In the genomic region with DNA sequence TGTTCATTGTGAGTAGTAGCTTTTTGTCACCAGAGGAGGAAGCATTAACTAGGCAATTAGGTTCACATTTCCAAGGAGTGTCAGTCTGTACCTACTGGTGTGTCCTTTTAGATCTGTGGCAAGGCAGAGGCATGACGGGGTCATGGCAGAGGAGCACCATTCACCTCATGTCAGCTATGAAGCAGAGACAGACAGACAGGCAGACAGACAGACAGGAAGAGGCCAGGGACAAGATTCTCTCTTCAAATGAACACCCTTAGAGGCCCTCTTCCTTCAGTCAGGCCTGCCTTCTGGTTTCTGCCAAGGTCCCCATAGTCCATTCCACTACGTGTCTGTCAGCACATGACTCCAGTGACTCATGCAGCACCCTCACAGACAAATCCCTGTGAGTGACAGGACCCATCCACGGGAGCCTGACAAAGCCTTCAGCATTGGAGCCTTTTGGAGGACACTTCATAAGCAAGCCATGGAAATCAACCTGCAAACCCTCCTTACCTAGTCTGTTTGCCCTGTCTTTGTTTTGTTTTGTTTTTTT, we compare ENCODE assay signal across 20 mouse cellular contexts. TPM values are rescaled to one million over a fixed set of nuclear protein-coding genes. Genes with fewer than 3 reads are reported as not detected.
"Had no signal": no experiment of that assay in that cellular context is flagged by ENCODE, and none has a peak within 500 bp of the region (broad histone marks: within the 10 kb centered on the region; RNA-seq: fewer than 3 reads in every experiment).

No protein-coding gene starts in this region.

- H3K27ac ChIP-seq: kidney, embryonic 15.5 days; left cerebral cortex, adult 2 months; limb, embryonic 15.5 days; liver, embryonic 12.5 days; midbrain, embryonic 15.5 days had no signal

- H3K27me3 ChIP-seq: kidney, embryonic 15.5 days; limb, embryonic 15.5 days; liver, embryonic 12.5 days; megakaryocyte, embryonic 14.5 days; midbrain, embryonic 15.5 days had no signal

- H3K4me1 ChIP-seq: kidney, embryonic 15.5 days; liver, embryonic 12.5 days; midbrain, embryonic 15.5 days had no signal

- DNase-seq: kidney, postnatal 25 days; lung, postnatal 10 days; lung, postnatal 4 days; right cerebral cortex, postnatal 25 days; thymus, postnatal 4 days had no signal

- H3K4me3 ChIP-seq: kidney, embryonic 15.5 days; left cerebral cortex, adult 2 months; limb, embryonic 15.5 days; liver, embryonic 12.5 days; megakaryocyte, embryonic 14.5 days; midbrain, embryonic 15.5 days had no signal

RNA-seq across cellular contexts. Expression of a gene that starts 14.7 kb away (rescaled TPM):
- total RNA-seq: monocyte, adult 5-6 weeks had no signal
- polyA plus RNA-seq: liver, embryonic 12.5 days; liver, embryonic 16.5 days; lung, embryonic 14.5 days; midbrain, embryonic 11.5 days; small intestine, adult 2 months; stomach, embryonic 16.5 days had no signal

RNA-seq across cellular contexts. Expression of a gene that starts 59.4 kb away (rescaled TPM):
- total RNA-seq: layer of hippocampus, postnatal 25 days; left cerebral cortex, adult 2 months; left cerebral cortex, postnatal 14 days; monocyte, adult 5-6 weeks had no signal
- polyA plus RNA-seq: kidney, embryonic 15.5 days; limb, embryonic 11.5 days; liver, embryonic 12.5 days; liver, embryonic 16.5 days; lung, embryonic 14.5 days; midbrain, embryonic 11.5 days; small intestine, adult 2 months; stomach, embryonic 16.5 days had no signal
